Mouse (Mus musculus): ENCODE measurements around the gene Pdzd9. TPM values are rescaled to one million over a fixed set of nuclear protein-coding genes. Genes with fewer than 3 reads are reported as not detected.

The Pdzd9 gene
- polyA plus RNA-seq, 1 experiment from 2014 or later = 0.74 TPM

DNA sequence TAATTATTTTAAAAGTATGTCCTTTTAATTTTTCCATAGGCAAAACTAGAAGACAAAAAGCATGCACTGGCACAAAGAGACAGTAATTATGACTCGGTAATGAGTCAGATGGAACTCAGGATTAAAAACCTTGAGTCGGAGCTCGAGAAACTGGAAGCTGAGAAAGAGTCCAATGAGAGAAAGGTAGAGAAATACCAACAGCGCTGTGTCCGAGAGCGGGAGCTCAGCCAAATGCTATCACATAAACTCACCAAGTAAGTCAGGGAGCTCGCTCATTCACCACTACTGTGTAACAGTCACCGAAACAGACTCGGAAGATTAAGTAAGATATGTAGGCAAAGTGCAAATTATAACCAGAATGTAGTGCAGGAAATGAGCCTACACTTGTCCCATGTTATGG lies 49.3 kb downstream of the Pdzd9 start:
- no peak overlapping the region for H3K4me3 ChIP-seq (ENCODE audit: low read depth, low read length)
- WGBS = 87% methylated on average over 9 of the region's 9 CpGs
- no peaks in the 10 kb centered on the region for H3K9me3 ChIP-seq (ENCODE audit: control insufficient read depth, low read length)
- no peak overlapping the region for H3K27ac ChIP-seq (ENCODE audit: low read depth, low read length)
- H3K4me2 ChIP-seq (ENCODE audit: low read depth, low read length) = no peak overlapping the region
- H3K36me3 ChIP-seq (ENCODE audit: control insufficient read depth, insufficient read depth, low read length) = no peaks in the 10 kb centered on the region
- H3K4me1 ChIP-seq (ENCODE audit: control insufficient read depth, insufficient read depth, low read length) = no peaks in the 10 kb centered on the region
- H3K27me3 ChIP-seq (ENCODE audit: control insufficient read depth, insufficient read depth, low read length) = no peaks in the 10 kb centered on the region
- H3K9ac ChIP-seq (replicated peaks; ENCODE audit: low read depth, low read length) = no peak overlapping the region
- ATAC-seq (ENCODE audit: low read depth) = no peak

- no peaks in the 10 kb centered on the region for H3K9me3 ChIP-seq (ENCODE audit: control insufficient read depth, low read length)
- WGBS = 61% methylated on average over 8 of the region's 8 CpGs
- ATAC-seq (ENCODE audit: low read depth) = peak; percentile 76
Measured at GRCm38 (mm10) chr7:120620075-120620771, 49.9 kb downstream of the Pdzd9 start.

More at GRCm38 (mm10) chr7:120620075-120620771, 49.9 kb downstream of the Pdzd9 start:
- no peaks in the 10 kb centered on the region for H3K4me1 ChIP-seq (ENCODE audit: control insufficient read depth, insufficient read depth, low read length)
- H3K4me2 ChIP-seq (ENCODE audit: low read depth, low read length) = no peak overlapping the region
- H3K36me3 ChIP-seq (ENCODE audit: control insufficient read depth, insufficient read depth, low read length) = no peaks in the 10 kb centered on the region
- H3K9ac ChIP-seq (replicated peaks; ENCODE audit: low read depth, low read length) = no peak overlapping the region
- no peak overlapping the region for H3K4me3 ChIP-seq (ENCODE audit: low read depth, low read length)
- no peak overlapping the region for H3K27ac ChIP-seq (ENCODE audit: low read depth, low read length)
- H3K27me3 ChIP-seq (ENCODE audit: control insufficient read depth, insufficient read depth, low read length) = no peaks in the 10 kb centered on the region

Other genes with a start within 250 kb of the Pdzd9 start
- 257 and 264 TPM in 2 replicates for gene Uqcrc2, start 35.2 kb downstream of the Pdzd9 start, polyA plus RNA-seq (2014; fragmentation: Nextera tagmentation; extraction: Ambion mirVana)
- 14.1 and 15.2 TPM in 2 replicates for gene Mosmo, start 7.3 kb upstream of the Pdzd9 start, polyA plus RNA-seq (2014; fragmentation: Nextera tagmentation; extraction: Ambion mirVana)
- 0.86 and 1.1 TPM in 2 replicates for gene Vwa3a, start 69.0 kb upstream of the Pdzd9 start, polyA plus RNA-seq (2014; fragmentation: Nextera tagmentation; extraction: Ambion mirVana)
- gene Gm5737, start 142.0 kb upstream of the Pdzd9 start, polyA plus RNA-seq (2014; fragmentation: Nextera tagmentation; extraction: Ambion mirVana) = not detected in 2 replicates
- 11.6 and 16.9 TPM in 2 replicates for gene Eef2k, start 172.5 kb upstream of the Pdzd9 start, polyA plus RNA-seq (2014; fragmentation: Nextera tagmentation; extraction: Ambion mirVana)
- 14.5 and 16.2 TPM in 2 replicates for gene Polr3e, start 247.4 kb upstream of the Pdzd9 start, polyA plus RNA-seq (2014; fragmentation: Nextera tagmentation; extraction: Ambion mirVana)